Mouse (Mus musculus): Measurements from ENCODE around the gene Sh3rf3.

The Sh3rf3 gene

GRCm38 (mm10) chr10:58813081-58813800, at the start of gene Sh3rf3:
Sh3rf3 (plus strand) TSS chr10:58813359.
- peak; percentile 6 for DNase-seq (ENCODE audit: low spot score)

GRCm38 (mm10) chr10:58788486-58789274, 24.5 kb upstream of the Sh3rf3 start:
- DNase-seq (ENCODE audit: low spot score): no peak

- no peak for DNase-seq (ENCODE audit: low spot score)
Measured at GRCm38 (mm10) chr10:58797555-58797954, 15.6 kb upstream of the Sh3rf3 start.

DNA sequence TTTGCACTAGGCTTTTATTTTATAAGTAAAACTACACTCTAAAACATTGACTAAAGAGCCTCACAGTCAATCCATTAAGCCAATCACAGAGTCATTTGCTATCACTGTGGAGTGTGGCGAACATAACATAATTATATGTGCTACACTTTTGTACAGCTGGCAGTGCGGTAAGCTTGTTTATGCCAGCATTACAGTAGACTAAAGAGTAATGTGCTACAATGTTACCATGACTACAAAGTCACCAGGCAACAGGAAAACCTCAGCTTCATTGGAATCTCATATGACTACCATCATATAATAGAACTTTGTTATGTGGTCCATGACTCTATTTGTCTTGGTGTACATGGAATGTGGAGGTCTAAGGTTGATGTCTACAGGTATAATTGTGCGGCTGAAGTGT, 15.0 kb upstream of the Sh3rf3 start:
- DNase-seq (ENCODE audit: low spot score): no peak

GRCm38 (mm10) chr10:58800996-58801433, 12.1 kb upstream of the Sh3rf3 start:
- no peak for DNase-seq (ENCODE audit: low spot score)

DNA sequence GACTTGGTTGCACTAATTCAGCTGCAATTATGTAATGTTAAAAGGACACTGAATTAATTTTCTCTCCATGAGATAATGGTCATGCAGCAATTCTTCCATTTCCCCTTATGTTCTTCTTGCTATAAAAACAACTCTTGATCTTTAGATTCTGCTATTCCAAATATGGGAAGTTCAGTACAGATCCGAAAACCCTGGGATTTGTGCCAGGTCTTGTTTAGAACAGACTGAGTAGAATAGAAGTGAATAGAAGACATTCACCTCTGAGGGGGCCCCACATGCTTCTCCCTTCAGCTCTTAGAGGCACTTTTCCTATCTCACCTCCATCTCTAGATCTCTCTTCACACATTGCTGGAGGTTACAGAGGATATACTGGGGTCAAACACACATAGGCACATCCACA, 10.8 kb upstream of the Sh3rf3 start:
- DNase-seq (ENCODE audit: low spot score): no peak

GRCm38 (mm10) chr10:58807956-58808355, 5.2 kb upstream of the Sh3rf3 start:
- no peak for DNase-seq (ENCODE audit: low spot score)

GRCm38 (mm10) chr10:58810181-58810580, 3.0 kb upstream of the Sh3rf3 start:
- no peak for DNase-seq (ENCODE audit: low spot score)

- DNase-seq (ENCODE audit: low spot score): peak; percentile 76
Measured at GRCm38 (mm10) chr10:58812210-58813080, 714 bp upstream of the Sh3rf3 start.

GRCm38 (mm10) chr10:58813801-58814191, 637 bp downstream of the Sh3rf3 start:
- DNase-seq (ENCODE audit: low spot score): peak; percentile 2

DNA sequence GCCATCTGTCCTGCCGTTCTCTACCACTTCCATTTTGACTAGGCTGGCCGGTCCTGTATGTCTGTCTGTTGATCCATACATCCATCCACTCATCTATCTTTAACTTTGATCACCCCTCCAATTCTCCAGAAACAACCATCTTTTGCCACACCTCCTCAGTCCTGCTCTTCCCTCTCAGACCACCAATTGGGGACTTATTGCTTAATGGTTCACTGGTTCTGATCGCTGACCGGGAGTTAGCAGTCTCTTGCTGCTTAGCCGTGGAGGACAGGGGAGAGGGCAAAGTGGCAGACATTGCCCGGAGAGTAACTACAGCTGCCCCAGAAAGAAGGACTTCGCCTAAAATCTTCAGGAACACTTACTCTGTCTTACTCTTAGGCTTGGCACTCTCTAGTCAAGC, 1.3 kb downstream of the Sh3rf3 start:
- no peak for DNase-seq (ENCODE audit: low spot score)

- DNase-seq (ENCODE audit: low spot score): no peak
Measured at GRCm38 (mm10) chr10:58824016-58824568, 10.9 kb downstream of the Sh3rf3 start.

GRCm38 (mm10) chr10:58829251-58830111, 16.3 kb downstream of the Sh3rf3 start:
- no peak for DNase-seq (ENCODE audit: low spot score)

DNA sequence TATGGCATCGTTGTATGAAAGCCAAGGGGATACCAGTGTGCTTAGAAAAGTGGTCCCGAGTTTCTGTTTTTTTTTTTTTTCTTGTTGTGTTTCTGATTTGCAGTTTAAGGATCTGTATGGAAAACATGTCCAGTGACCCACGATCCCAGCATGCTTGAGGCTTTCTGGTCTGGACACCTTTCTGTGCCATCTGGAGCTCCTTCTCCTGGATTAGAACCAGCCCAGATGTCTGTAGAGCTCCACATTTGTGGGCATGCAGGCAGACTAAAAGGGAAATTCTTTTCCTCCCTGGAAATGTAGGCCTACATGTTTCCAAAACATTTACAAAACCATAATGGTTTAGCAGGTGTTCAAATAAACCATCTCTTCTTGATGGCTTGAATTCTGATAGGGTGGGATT, 20.0 kb downstream of the Sh3rf3 start:
- DNase-seq (ENCODE audit: low spot score): no peak

DNA sequence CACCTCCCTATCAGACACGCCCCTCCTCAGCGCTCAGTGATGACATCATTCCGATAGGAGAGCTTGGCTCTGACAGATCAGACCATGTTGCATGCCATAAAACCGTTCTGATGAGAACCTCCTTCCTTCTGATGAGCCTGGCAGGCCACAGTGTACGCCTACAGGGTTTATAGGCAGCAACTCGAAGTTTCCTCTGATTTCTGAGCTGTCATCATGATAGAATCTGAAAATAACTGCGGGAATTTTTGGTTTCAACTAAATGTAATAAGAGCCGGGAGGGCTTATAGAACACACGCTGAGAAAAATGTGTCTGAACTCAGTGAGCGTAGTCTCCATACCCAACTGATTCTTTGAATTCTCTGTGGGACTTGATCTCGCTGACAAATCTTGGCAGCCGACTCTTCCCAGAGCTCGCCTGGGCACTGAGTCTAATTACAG, 20.6 kb downstream of the Sh3rf3 start:
- no peak for DNase-seq (ENCODE audit: low spot score)

DNA sequence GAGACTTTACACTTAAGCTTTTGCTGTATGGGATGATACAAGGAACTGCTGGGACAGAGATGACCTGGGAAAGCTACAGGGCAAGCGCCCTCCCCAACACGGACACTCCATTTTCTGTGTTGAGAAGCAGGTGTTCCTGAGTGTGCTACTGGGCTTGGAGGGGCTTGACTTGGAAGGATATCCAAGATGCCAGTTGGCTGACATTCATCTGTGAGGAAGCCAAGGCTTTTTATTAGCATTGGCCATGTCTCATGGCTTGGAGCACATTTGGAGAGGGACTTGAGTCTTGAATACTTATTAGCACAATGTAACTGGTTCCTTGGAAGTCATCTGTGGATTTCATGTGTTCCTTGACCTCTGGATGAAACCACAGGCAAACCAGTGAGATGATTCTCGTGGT, 23.2 kb downstream of the Sh3rf3 start:
- DNase-seq (ENCODE audit: low spot score): peak; percentile 21

- DNase-seq (ENCODE audit: low spot score): no peak
Measured at GRCm38 (mm10) chr10:58837504-58837903, 24.3 kb downstream of the Sh3rf3 start.

GRCm38 (mm10) chr10:58841945-58842344, 28.8 kb downstream of the Sh3rf3 start:
- DNase-seq (ENCODE audit: low spot score): no peak

DNA sequence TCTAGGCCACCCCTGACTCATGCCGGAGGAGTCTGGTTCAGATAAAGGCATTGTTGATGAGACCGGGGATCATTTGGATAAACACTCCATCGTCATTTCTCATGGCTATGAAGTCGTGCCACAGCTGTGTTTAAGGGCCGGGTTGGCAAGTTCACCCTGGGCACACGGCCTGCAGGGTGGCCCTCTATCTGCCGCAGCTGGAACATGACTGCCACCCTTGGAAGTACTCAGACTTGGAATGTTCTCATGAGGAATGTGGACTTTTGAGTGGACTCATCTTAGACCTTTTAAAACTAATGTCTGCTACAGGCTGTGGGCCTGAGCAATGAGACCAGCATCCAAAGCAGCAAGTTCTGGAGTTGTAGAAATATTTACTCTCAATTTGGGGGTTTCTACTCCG, 29.9 kb downstream of the Sh3rf3 start:
- DNase-seq (ENCODE audit: low spot score): peak; percentile 9

DNA sequence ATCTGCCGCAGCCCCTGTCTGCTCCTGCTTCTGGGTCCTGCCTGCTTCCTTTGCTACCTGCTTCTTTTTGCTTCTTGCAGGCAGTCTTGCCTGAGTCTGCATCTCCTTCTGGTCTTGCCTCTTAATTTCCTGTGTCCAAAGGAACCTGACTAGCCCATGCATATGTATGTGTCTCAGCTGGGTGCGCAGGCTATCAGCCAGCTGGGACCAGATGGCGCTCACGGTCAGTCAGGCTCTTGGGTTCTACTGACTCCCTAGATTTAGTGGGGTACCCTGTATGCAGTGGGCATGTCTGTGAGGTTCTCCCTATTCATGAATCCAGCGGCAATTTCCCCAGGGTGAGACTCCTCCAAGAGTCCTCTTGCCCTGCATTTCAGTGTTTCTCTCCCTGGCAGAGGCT, 35.0 kb downstream of the Sh3rf3 start:
- DNase-seq (ENCODE audit: low spot score): no peak

- DNase-seq (ENCODE audit: low spot score): no peak
Measured at GRCm38 (mm10) chr10:58848536-58848935, 35.4 kb downstream of the Sh3rf3 start.
